Mouse (Mus musculus) cortical plate, adult 2 months (tissue): ENCODE results near the gene Bicd2.

Source experiments
- CTCF ChIP-seq: fragments of 200-500 bp; IDR thresholded peaks from 2 replicates; pipeline ENCODE4 v1.5.1; 2011; ENCODE audit warnings: mild to moderate bottlenecking, control low read depth, low read length; ENCODE audit not compliant: insufficient read depth; ENCODE audit errors: extremely low read depth
- POLR2A ChIP-seq: fragments of 200-500 bp; IDR thresholded peaks from 2 replicates; pipeline ENCODE4 v1.6.1; 2011; ENCODE audit warnings: mild to moderate bottlenecking, low read length, control low read depth; ENCODE audit not compliant: insufficient read depth; ENCODE audit errors: extremely low read depth

- TF ChIP-seq CTCF (no peak), POLR2A (no peak)
Observed at GRCm38 (mm10) chr13:49294108-49294507, 47.3 kb upstream of the Bicd2 start.
